Mouse (Mus musculus) midbrain, embryonic 15.5 days (tissue): ENCODE results near the gene Btg3. TPM values are rescaled to one million over a fixed set of nuclear protein-coding genes. Genes with fewer than 3 reads are reported as not detected.

ENCODE experiments used
- ATAC-seq: fragments of 200-750 bp; cut with Nextera tagmentation; replicated peaks from 2 replicates; pipeline ENCODE4 v1.8.0; 2017; ENCODE audit warnings: moderate TSS enrichment
- H3K27ac ChIP-seq: fragments of 300-500 bp; sonication (generic); 2 replicates; pipeline ENCODE4 v1.5.1; 2015; ENCODE audit warnings: mild to moderate bottlenecking, inconsistent platforms
- H3K27me3 ChIP-seq: fragments of 300-500 bp; sonication (generic); replicated peaks from 2 replicates; pipeline ENCODE4 v1.6.1; 2015; ENCODE audit warnings: inconsistent platforms
- H3K36me3 ChIP-seq: fragments of 300-500 bp; sonication (generic); replicated peaks from 2 replicates; pipeline ENCODE4 v1.6.1; 2015; ENCODE audit warnings: inconsistent platforms
- H3K4me1 ChIP-seq: fragments of 300-500 bp; sonication (generic); 2 replicates; pipeline ENCODE4 v1.6.1; 2015; ENCODE audit warnings: inconsistent platforms
- H3K4me2 ChIP-seq: fragments of 300-500 bp; sonication (generic); 2 replicates; pipeline ENCODE4 v1.6.1; 2015; ENCODE audit warnings: inconsistent platforms, mild to moderate bottlenecking, moderate library complexity
- H3K4me3 ChIP-seq: fragments of 300-500 bp; sonication (generic); 2 replicates; pipeline ENCODE4 v1.5.1; 2015; ENCODE audit warnings: mild to moderate bottlenecking, inconsistent platforms
- H3K9ac ChIP-seq: fragments of 300-500 bp; sonication (generic); 2 replicates; pipeline ENCODE4 v1.6.1; 2015; ENCODE audit warnings: mild to moderate bottlenecking, inconsistent platforms
- H3K9me3 ChIP-seq: fragments of 300-500 bp; sonication (generic); 2 replicates; pipeline ENCODE4 v1.6.1; 2016; ENCODE audit warnings: inconsistent platforms
- WGBS: fragments of 180-500 bp; shearing (Covaris S2); methylation state at CpG from one replicate; pipeline ENCODE4 v1.1.7; 2015; ENCODE audit warnings: mixed read lengths; 5-methylcytosine and 5-hydroxymethylcytosine counted together
- polyA plus RNA-seq: library from polyadenylated mRNA; unstranded; fragments of >200 nt; fragmentation: Nextera tagmentation; extraction: Ambion mirVana; gene quantifications from 2 replicates; pipeline ENCODE4 v1.2.1, GENCODE M21; 2015

The Btg3 gene
- polyA plus RNA-seq, 1 experiment from 2014 or later: 17.6 TPM

GRCm38 (mm10) chr16:78341356-78341755, 35.6 kb downstream of the Btg3 start:
- WGBS: 66% methylated on average over 4 of the region's 4 CpGs
- Histone ChIP-seq H3K9me3 (no peaks in the 10 kb centered on the region), H3K36me3 (0 out of 2 replicates have a peak, but pooled peaks cover 2% of the 10 kb centered on the region), H3K4me3 (no peak overlapping the region), H3K4me1 (no peaks in the 10 kb centered on the region), H3K27me3 (no peaks in the 10 kb centered on the region), H3K4me2 (no peak overlapping the region), H3K9ac (no peak overlapping the region), H3K27ac (no peak overlapping the region)
- no peak for ATAC-seq

GRCm38 (mm10) chr16:78337226-78337625, 39.8 kb downstream of the Btg3 start:
- Histone ChIP-seq H3K9ac (no peak overlapping the region), H3K27ac (no peak overlapping the region), H3K4me2 (no peak overlapping the region), H3K4me1 (no peaks in the 10 kb centered on the region), H3K27me3 (no peaks in the 10 kb centered on the region), H3K36me3 (peaks cover 26% of the 10 kb centered on the region), H3K9me3 (no peaks in the 10 kb centered on the region), H3K4me3 (no peak overlapping the region)
- WGBS: 51% methylated on average over 8 of the region's 8 CpGs
- ATAC-seq: no peak

GRCm38 (mm10) chr16:78327999-78328398, 49.0 kb downstream of the Btg3 start:
- Histone ChIP-seq H3K27me3 (no peaks in the 10 kb centered on the region), H3K4me3 (no peak overlapping the region), H3K4me1 (peaks cover 4% of the 10 kb centered on the region), H3K9me3 (no peaks in the 10 kb centered on the region), H3K36me3 (peaks cover 19% of the 10 kb centered on the region), H3K27ac (no peak overlapping the region), H3K4me2 (no peak overlapping the region), H3K9ac (no peak overlapping the region)
- no peak for ATAC-seq
- 95% methylated on average over 12 of the region's 12 CpGs for WGBS

- ATAC-seq: no peak
- Histone ChIP-seq H3K9ac (no peak overlapping the region), H3K9me3 (no peaks in the 10 kb centered on the region), H3K36me3 (peaks cover 19% of the 10 kb centered on the region), H3K27ac (no peak overlapping the region), H3K4me3 (no peak overlapping the region), H3K27me3 (no peaks in the 10 kb centered on the region), H3K4me2 (no peak overlapping the region), H3K4me1 (peaks cover 9% of the 10 kb centered on the region)
- 91% methylated on average over 7 of the region's 7 CpGs for WGBS
Measured at GRCm38 (mm10) chr16:78327562-78327961, 49.4 kb downstream of the Btg3 start.

GRCm38 (mm10) chr16:78325972-78326848, 50.8 kb downstream of the Btg3 start:
- no peak overlapping the region for H3K4me3 ChIP-seq
- 86% methylated on average over 27 of the region's 27 CpGs for WGBS
- peaks cover 21% of the 10 kb centered on the region for H3K4me1 ChIP-seq
- H3K27me3 ChIP-seq: no peaks in the 10 kb centered on the region
- ATAC-seq: no peak
- H3K9ac ChIP-seq: no peak overlapping the region
- H3K36me3 ChIP-seq: peaks cover 19% of the 10 kb centered on the region
- no peaks in the 10 kb centered on the region for H3K9me3 ChIP-seq
- no peak overlapping the region for H3K27ac ChIP-seq
- H3K4me2 ChIP-seq: no peak overlapping the region

GRCm38 (mm10) chr16:78322140-78322539, 54.9 kb downstream of the Btg3 start:
- H3K9ac ChIP-seq: no peak overlapping the region
- peak overlapping the region; percentile 60 for H3K27ac ChIP-seq
- H3K4me3 ChIP-seq: no peak overlapping the region
- WGBS: 6% methylated on average over 7 of the region's 7 CpGs
- peak; percentile 65 for ATAC-seq
- H3K4me2 ChIP-seq: peak overlapping the region; percentile 32
- no peaks in the 10 kb centered on the region for H3K9me3 ChIP-seq
- H3K27me3 ChIP-seq: no peaks in the 10 kb centered on the region
- H3K36me3 ChIP-seq: peaks cover 13% of the 10 kb centered on the region
- H3K4me1 ChIP-seq: peaks cover 25% of the 10 kb centered on the region

- no peaks in the 10 kb centered on the region for H3K9me3 ChIP-seq
- H3K9ac ChIP-seq: no peak overlapping the region
- H3K36me3 ChIP-seq: peaks cover 7% of the 10 kb centered on the region
- peak overlapping the region; percentile 32 for H3K4me2 ChIP-seq
- peaks cover 25% of the 10 kb centered on the region for H3K4me1 ChIP-seq
- ATAC-seq: peak; percentile 70; the same call in 1 of the 2 replicates
- no peak overlapping the region for H3K4me3 ChIP-seq
- WGBS: 2% methylated on average over 7 of the region's 7 CpGs
- peak overlapping the region; percentile 60 for H3K27ac ChIP-seq
- no peaks in the 10 kb centered on the region for H3K27me3 ChIP-seq
Measured at GRCm38 (mm10) chr16:78321559-78321958, 55.4 kb downstream of the Btg3 start.

- WGBS: 74% methylated on average over 7 of the region's 7 CpGs
- Histone ChIP-seq H3K4me3 (no peak overlapping the region), H3K27me3 (no peaks in the 10 kb centered on the region), H3K9ac (no peak overlapping the region), H3K4me2 (no peak overlapping the region), H3K27ac (no peak overlapping the region), H3K9me3 (no peaks in the 10 kb centered on the region), H3K4me1 (peaks cover 25% of the 10 kb centered on the region), H3K36me3 (no peaks in the 10 kb centered on the region)
- ATAC-seq: no peak
Measured at GRCm38 (mm10) chr16:78319711-78320110, 57.3 kb downstream of the Btg3 start.

GRCm38 (mm10) chr16:78317960-78318359, 59.0 kb downstream of the Btg3 start:
- Histone ChIP-seq H3K4me3 (no peak overlapping the region), H3K4me1 (peaks cover 38% of the 10 kb centered on the region), H3K9ac (no peak overlapping the region), H3K27me3 (no peaks in the 10 kb centered on the region), H3K36me3 (no peaks in the 10 kb centered on the region), H3K4me2 (no peak overlapping the region), H3K9me3 (no peaks in the 10 kb centered on the region), H3K27ac (no peak overlapping the region)
- WGBS: 83% methylated on average over 7 of the region's 7 CpGs
- no peak for ATAC-seq

GRCm38 (mm10) chr16:78316849-78317248, 60.1 kb downstream of the Btg3 start:
- Histone ChIP-seq H3K4me1 (peaks cover 27% of the 10 kb centered on the region), H3K27me3 (no peaks in the 10 kb centered on the region), H3K9me3 (no peaks in the 10 kb centered on the region), H3K36me3 (no peaks in the 10 kb centered on the region), H3K4me2 (no peak overlapping the region), H3K4me3 (no peak overlapping the region), H3K27ac (no peak overlapping the region), H3K9ac (no peak overlapping the region)
- 83% methylated on average over 9 of the region's 9 CpGs for WGBS
- ATAC-seq: 0 out of 2 replicates have a peak, but pooled peaks have one; percentile 32

GRCm38 (mm10) chr16:78314026-78314425, 63.0 kb downstream of the Btg3 start:
- no peak for ATAC-seq
- no peak overlapping the region for H3K27ac ChIP-seq
- 32% methylated on average over 6 of the region's 6 CpGs for WGBS
- no peaks in the 10 kb centered on the region for H3K27me3 ChIP-seq
- H3K4me1 ChIP-seq: peaks cover 21% of the 10 kb centered on the region
- peak overlapping the region; percentile 38 for H3K4me2 ChIP-seq
- H3K9ac ChIP-seq: no peak overlapping the region
- no peaks in the 10 kb centered on the region for H3K36me3 ChIP-seq
- no peaks in the 10 kb centered on the region for H3K9me3 ChIP-seq
- no peak overlapping the region for H3K4me3 ChIP-seq

- H3K36me3 ChIP-seq: no peaks in the 10 kb centered on the region
- peak overlapping the region; percentile 38 for H3K4me2 ChIP-seq
- 36% methylated on average over 16 of the region's 16 CpGs for WGBS
- peaks cover 21% of the 10 kb centered on the region for H3K4me1 ChIP-seq
- H3K4me3 ChIP-seq: no peak overlapping the region
- H3K27me3 ChIP-seq: no peaks in the 10 kb centered on the region
- H3K27ac ChIP-seq: peak overlapping the region; percentile 39; the same call in 1 of the 2 replicates
- 0 out of 2 replicates have a peak, but pooled peaks have one; percentile 37 for ATAC-seq
- no peaks in the 10 kb centered on the region for H3K9me3 ChIP-seq
- no peak overlapping the region for H3K9ac ChIP-seq
Measured at GRCm38 (mm10) chr16:78313135-78313887, 63.7 kb downstream of the Btg3 start.
